Mouse (Mus musculus) midbrain, embryonic 13.5 days (tissue): ENCODE measurements at regions not wholly inside any gene's neighbourhood (a gene's known extent, or its start where the extent isn't known, plus 50 kb on each side); places are given as distances from the start of the nearest gene placed in this dataset.
A peak's percentile ranks its signal among the peaks of the same experiment; 100 is the strongest.

Experiments used
- ATAC-seq: fragments of 200-750 bp; cut with Nextera tagmentation; 2 replicates; pipeline ENCODE4 v1.8.0; 2017; ENCODE audit warnings: mild to moderate bottlenecking, moderate TSS enrichment, moderate library complexity
- H3K27ac ChIP-seq: fragments of 300-500 bp; sonication (generic); 2 replicates; pipeline ENCODE4 v1.5.1; 2015; ENCODE audit warnings: inconsistent platforms, mild to moderate bottlenecking, moderate library complexity
- H3K27me3 ChIP-seq: fragments of 300-500 bp; sonication (generic); 2 replicates; pipeline ENCODE4 v1.6.1; 2015; ENCODE audit warnings: mild to moderate bottlenecking, inconsistent platforms
- H3K36me3 ChIP-seq: fragments of 300-500 bp; sonication (generic); 2 replicates; pipeline ENCODE4 v1.6.1; 2015; ENCODE audit warnings: mild to moderate bottlenecking, inconsistent platforms
- H3K4me1 ChIP-seq: fragments of 300-500 bp; sonication (generic); replicated peaks from 2 replicates; pipeline ENCODE4 v1.6.1; 2015; ENCODE audit warnings: inconsistent platforms
- H3K4me2 ChIP-seq: fragments of 300-500 bp; sonication (generic); replicated peaks from 2 replicates; pipeline ENCODE4 v1.6.1; 2015; ENCODE audit warnings: moderate library complexity, mild to moderate bottlenecking, inconsistent platforms
- H3K4me3 ChIP-seq: fragments of 300-500 bp; sonication (generic); replicated peaks from 2 replicates; pipeline ENCODE4 v1.5.1; 2015; ENCODE audit warnings: mild to moderate bottlenecking, inconsistent platforms
- H3K9ac ChIP-seq: fragments of 300-500 bp; sonication (generic); replicated peaks from 2 replicates; pipeline ENCODE4 v1.6.1; 2015; ENCODE audit warnings: mild to moderate bottlenecking, inconsistent platforms
- H3K9me3 ChIP-seq: fragments of 300-500 bp; sonication (generic); 2 replicates; pipeline ENCODE4 v1.6.1; 2016; ENCODE audit warnings: mild to moderate bottlenecking, inconsistent platforms
- WGBS: fragments of 180-500 bp; shearing (Covaris S2); methylation state at CpG from one replicate; pipeline ENCODE4 v1.1.7; 2015; 5-methylcytosine and 5-hydroxymethylcytosine counted together

DNA sequence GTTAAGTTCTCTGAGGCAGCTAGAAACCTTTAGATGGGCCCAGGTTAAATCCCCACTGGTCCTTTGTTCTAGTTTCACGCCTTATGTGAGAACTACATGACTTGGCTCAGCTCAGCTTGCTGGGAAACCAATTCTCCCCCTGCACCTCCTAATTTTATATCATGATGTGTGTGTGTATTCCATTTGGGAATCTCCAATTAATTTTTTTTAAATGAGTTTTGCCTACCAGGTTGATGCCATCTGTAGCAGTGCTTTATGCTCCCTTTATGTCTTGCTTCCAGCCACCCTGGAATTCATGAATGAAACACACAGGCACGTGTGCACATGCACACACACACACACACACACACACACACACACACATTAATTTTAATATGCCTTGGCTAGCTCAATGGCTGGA, 180.0 kb upstream of the Gli3 start:
- no peak overlapping the region for H3K9ac ChIP-seq
- no peak for ATAC-seq
- no peak overlapping the region for H3K27ac ChIP-seq
- WGBS, result 20% methylated on average over 2 of the region's 2 CpGs
- no peaks in the 10 kb centered on the region for H3K36me3 ChIP-seq
- no peak overlapping the region for H3K4me2 ChIP-seq
- H3K4me1 ChIP-seq, result no peaks in the 10 kb centered on the region
- no peak overlapping the region for H3K4me3 ChIP-seq
- H3K27me3 ChIP-seq, result no peaks in the 10 kb centered on the region
- H3K9me3 ChIP-seq, result peaks cover 7% of the 10 kb centered on the region; the same call in 1 of the 2 replicates

GRCm38 (mm10) chr13:15298457-15298856, 164.6 kb upstream of the Gli3 start:
- no peaks in the 10 kb centered on the region for H3K4me1 ChIP-seq
- no peak overlapping the region for H3K4me3 ChIP-seq
- ATAC-seq, result no peak
- WGBS, result 86% methylated on average over 2 of the region's 2 CpGs
- H3K36me3 ChIP-seq, result no peaks in the 10 kb centered on the region
- no peaks in the 10 kb centered on the region for H3K27me3 ChIP-seq
- H3K9me3 ChIP-seq, result no peaks in the 10 kb centered on the region
- no peak overlapping the region for H3K9ac ChIP-seq
- no peak overlapping the region for H3K27ac ChIP-seq
- no peak overlapping the region for H3K4me2 ChIP-seq

DNA sequence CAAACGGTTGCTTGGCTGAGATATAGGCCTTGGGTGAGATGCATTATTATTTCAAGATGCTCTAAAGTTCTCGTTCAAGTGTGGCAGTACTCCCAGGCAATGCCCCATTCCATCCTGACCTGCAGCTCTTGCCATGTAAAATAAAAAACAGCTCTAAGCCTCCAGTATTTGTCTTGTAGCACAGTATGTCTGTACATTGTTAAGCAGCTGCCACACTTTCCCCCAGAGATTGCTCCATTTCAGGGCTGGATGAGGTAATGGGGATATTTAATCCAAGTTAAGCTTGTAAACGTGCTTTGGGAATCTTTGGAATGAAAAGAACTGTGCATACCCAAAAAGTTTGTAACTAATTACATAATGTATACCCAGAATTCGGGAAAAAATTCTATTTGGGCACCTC, 137.6 kb upstream of the Gli3 start:
- H3K27ac ChIP-seq, result no peak overlapping the region
- ATAC-seq, result no peak
- no peaks in the 10 kb centered on the region for H3K36me3 ChIP-seq
- no peak overlapping the region for H3K9ac ChIP-seq
- no peaks in the 10 kb centered on the region for H3K4me1 ChIP-seq
- H3K4me2 ChIP-seq, result no peak overlapping the region
- H3K4me3 ChIP-seq, result no peak overlapping the region
- no peaks in the 10 kb centered on the region for H3K9me3 ChIP-seq
- no peaks in the 10 kb centered on the region for H3K27me3 ChIP-seq
- 70% methylated on average over 4 of the region's 4 CpGs for WGBS

DNA sequence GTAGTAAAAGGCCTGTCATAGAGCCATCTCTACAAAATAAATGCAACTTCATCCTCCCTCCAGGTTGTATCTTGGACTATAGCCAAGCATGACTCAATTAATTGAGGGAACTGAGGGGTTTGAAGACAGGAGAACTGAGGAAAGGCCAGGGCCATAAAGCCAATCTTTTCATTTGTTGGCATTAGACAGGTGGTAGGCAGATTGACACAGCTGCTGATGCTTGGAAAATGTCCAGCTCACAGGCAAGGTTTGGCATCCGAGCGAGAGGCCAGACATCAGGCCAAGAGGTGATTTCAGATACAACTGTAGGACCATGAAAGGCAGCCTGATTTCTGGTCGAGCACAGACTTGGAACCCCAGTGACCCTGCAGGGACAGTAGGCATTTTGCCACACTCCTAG, 136.9 kb upstream of the Gli3 start:
- H3K4me1 ChIP-seq, result no peaks in the 10 kb centered on the region
- no peak overlapping the region for H3K27ac ChIP-seq
- H3K4me3 ChIP-seq, result no peak overlapping the region
- 84% methylated on average over 3 of the region's 3 CpGs for WGBS
- no peak overlapping the region for H3K4me2 ChIP-seq
- H3K9ac ChIP-seq, result no peak overlapping the region
- ATAC-seq, result no peak
- no peaks in the 10 kb centered on the region for H3K36me3 ChIP-seq
- H3K27me3 ChIP-seq, result no peaks in the 10 kb centered on the region
- no peaks in the 10 kb centered on the region for H3K9me3 ChIP-seq

GRCm38 (mm10) chr13:15329561-15329960, 133.5 kb upstream of the Gli3 start:
- H3K36me3 ChIP-seq, result no peaks in the 10 kb centered on the region
- H3K4me1 ChIP-seq, result no peaks in the 10 kb centered on the region
- H3K27ac ChIP-seq, result no peak overlapping the region
- H3K4me2 ChIP-seq, result no peak overlapping the region
- no peaks in the 10 kb centered on the region for H3K27me3 ChIP-seq
- no peak overlapping the region for H3K9ac ChIP-seq
- 91% methylated on average over 3 of the region's 3 CpGs for WGBS
- no peaks in the 10 kb centered on the region for H3K9me3 ChIP-seq
- ATAC-seq, result no peak
- no peak overlapping the region for H3K4me3 ChIP-seq

GRCm38 (mm10) chr13:15343474-15343873, 119.6 kb upstream of the Gli3 start:
- Histone ChIP-seq H3K4me3 (no peak overlapping the region), H3K4me1 (no peaks in the 10 kb centered on the region), H3K36me3 (no peaks in the 10 kb centered on the region), H3K27me3 (no peaks in the 10 kb centered on the region), H3K9me3 (no peaks in the 10 kb centered on the region), H3K27ac (no peak overlapping the region), H3K4me2 (no peak overlapping the region), H3K9ac (no peak overlapping the region)
- ATAC-seq, result no peak
- WGBS, result 70% methylated on average over 3 of the region's 3 CpGs

DNA sequence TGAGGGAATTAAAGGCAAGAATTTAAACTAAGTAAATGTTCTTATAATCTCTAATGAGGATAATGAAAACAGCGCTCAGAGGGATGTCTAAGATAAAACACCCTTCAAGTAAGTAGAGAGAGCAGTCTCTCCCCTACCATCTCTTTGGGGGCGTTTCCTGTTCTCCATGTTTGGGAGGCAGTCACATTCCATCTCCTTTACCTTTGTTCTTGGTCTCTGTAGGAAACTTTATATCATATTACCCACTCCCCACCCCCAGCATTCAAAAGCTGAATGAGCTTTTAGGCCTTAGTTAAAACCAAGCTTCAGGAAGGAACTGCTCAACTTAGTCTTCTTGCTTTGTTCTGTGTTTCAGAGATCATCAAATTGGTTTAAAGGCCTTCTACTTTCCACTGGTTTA, 116.2 kb upstream of the Gli3 start:
- no peaks in the 10 kb centered on the region for H3K9me3 ChIP-seq
- H3K36me3 ChIP-seq, result no peaks in the 10 kb centered on the region
- H3K9ac ChIP-seq, result no peak overlapping the region
- ATAC-seq, result no peak
- H3K4me2 ChIP-seq, result no peak overlapping the region
- H3K27ac ChIP-seq, result no peak overlapping the region
- H3K27me3 ChIP-seq, result no peaks in the 10 kb centered on the region
- H3K4me1 ChIP-seq, result no peaks in the 10 kb centered on the region
- WGBS, result 16% methylated on average over 2 of the region's 2 CpGs
- H3K4me3 ChIP-seq, result no peak overlapping the region

DNA sequence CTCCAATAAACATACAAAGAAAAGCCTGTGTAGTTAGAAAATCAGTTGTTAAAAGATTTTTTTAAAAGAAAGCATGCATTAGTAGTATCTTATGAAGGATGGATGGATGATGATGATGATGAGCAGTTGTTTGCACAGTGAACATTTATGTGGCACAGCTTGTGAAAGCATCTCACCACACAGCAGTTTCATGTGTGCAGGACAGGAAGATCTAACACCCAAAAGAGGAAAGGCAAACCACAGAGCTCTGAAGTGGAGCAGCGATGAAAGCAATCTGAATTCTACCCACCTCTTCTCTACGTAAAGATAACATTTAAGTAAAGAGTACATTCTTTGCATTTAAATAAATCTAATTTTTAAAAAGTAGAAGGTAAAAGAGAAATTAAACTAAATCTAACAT, 96.6 kb upstream of the Gli3 start:
- H3K27ac ChIP-seq, result no peak overlapping the region
- 93% methylated on average over 2 of the region's 2 CpGs for WGBS
- H3K4me3 ChIP-seq, result no peak overlapping the region
- no peak overlapping the region for H3K4me2 ChIP-seq
- no peak for ATAC-seq
- no peaks in the 10 kb centered on the region for H3K36me3 ChIP-seq
- H3K4me1 ChIP-seq, result no peaks in the 10 kb centered on the region
- H3K9me3 ChIP-seq, result no peaks in the 10 kb centered on the region
- H3K27me3 ChIP-seq, result no peaks in the 10 kb centered on the region
- no peak overlapping the region for H3K9ac ChIP-seq

DNA sequence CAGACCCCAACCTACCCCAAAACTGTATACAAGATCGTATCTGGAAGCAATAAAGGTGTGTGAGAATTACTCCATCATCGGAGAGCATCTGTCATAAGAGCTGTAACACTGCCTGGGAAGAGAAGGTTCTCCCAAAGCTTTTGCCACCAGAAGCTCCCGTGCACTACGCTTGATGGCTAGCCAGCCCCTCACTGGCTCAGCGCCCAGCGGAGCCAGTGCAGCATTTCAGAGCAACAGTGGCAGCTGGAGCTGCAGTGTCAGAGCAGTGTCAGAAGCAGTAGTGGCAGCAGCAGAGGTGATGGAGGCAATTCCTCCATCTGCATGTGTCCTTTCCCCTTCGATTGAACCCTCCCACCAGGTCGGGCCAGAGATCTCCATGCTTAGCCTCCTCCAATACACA, 83.0 kb upstream of the Gli3 start:
- Histone ChIP-seq H3K9ac (no peak overlapping the region), H3K27me3 (no peaks in the 10 kb centered on the region), H3K4me1 (no peaks in the 10 kb centered on the region), H3K36me3 (no peaks in the 10 kb centered on the region), H3K4me2 (no peak overlapping the region), H3K4me3 (no peak overlapping the region), H3K27ac (no peak overlapping the region), H3K9me3 (no peaks in the 10 kb centered on the region)
- no peak for ATAC-seq
- 82% methylated on average over 8 of the region's 8 CpGs for WGBS

- Histone ChIP-seq H3K36me3 (no peaks in the 10 kb centered on the region), H3K27ac (0 out of 2 replicates have a peak overlapping the region, but pooled peaks have one; percentile 30), H3K27me3 (no peaks in the 10 kb centered on the region), H3K4me3 (no peak overlapping the region; the same call in 1 of the 2 replicates), H3K4me2 (peak overlapping the region; percentile 38), H3K4me1 (peaks cover 7% of the 10 kb centered on the region; the same call in 1 of the 2 replicates), H3K9me3 (no peaks in the 10 kb centered on the region), H3K9ac (peak overlapping the region; percentile 23; the same call in 1 of the 2 replicates)
- WGBS, result 4% methylated on average over 4 of the region's 4 CpGs
- ATAC-seq, result peak; percentile 90
Measured at GRCm38 (mm10) chr13:15395249-15395648, 67.8 kb upstream of the Gli3 start.

- no peaks in the 10 kb centered on the region for H3K27me3 ChIP-seq
- WGBS, result 11% methylated on average over 7 of the region's 7 CpGs
- H3K9ac ChIP-seq, result no peak overlapping the region; the same call in 1 of the 2 replicates
- H3K36me3 ChIP-seq, result no peaks in the 10 kb centered on the region
- peaks cover 7% of the 10 kb centered on the region; the same call in 1 of the 2 replicates for H3K4me1 ChIP-seq
- no peak overlapping the region for H3K4me3 ChIP-seq
- ATAC-seq, result peak; percentile 81
- no peak overlapping the region for H3K27ac ChIP-seq
- H3K4me2 ChIP-seq, result peak overlapping the region; percentile 38
- H3K9me3 ChIP-seq, result no peaks in the 10 kb centered on the region
Measured at GRCm38 (mm10) chr13:15395694-15396093, 67.3 kb upstream of the Gli3 start.

- no peak for ATAC-seq
- Histone ChIP-seq H3K4me3 (no peak overlapping the region), H3K9me3 (no peaks in the 10 kb centered on the region), H3K4me1 (peaks cover 7% of the 10 kb centered on the region; the same call in 1 of the 2 replicates), H3K27ac (no peak overlapping the region), H3K36me3 (no peaks in the 10 kb centered on the region), H3K27me3 (no peaks in the 10 kb centered on the region), H3K9ac (no peak overlapping the region), H3K4me2 (no peak overlapping the region)
- WGBS, result 66% methylated on average over 2 of the region's 2 CpGs
Measured at GRCm38 (mm10) chr13:15398677-15399076, 64.4 kb upstream of the Gli3 start.
